Mouse (Mus musculus) embryonic fibroblast, embryonic 13.5 days (primary cell): ENCODE measurements around the gene Camk2d.

Experiments used
- CTCF ChIP-seq: IDR thresholded peaks from 2 replicates; pipeline ENCODE4 v1.5.1; 2011; ENCODE audit warnings: mild to moderate bottlenecking, control low read depth, low read length, moderate library complexity, borderline replicate concordance; ENCODE audit not compliant: insufficient read depth
- POLR2A ChIP-seq: IDR thresholded peaks from 2 replicates; pipeline ENCODE4 v1.6.1; 2011; ENCODE audit warnings: low read depth, mild to moderate bottlenecking, control low read depth, low read length, moderate library complexity

GRCm38 (mm10) chr3:126638259-126638658 is 42.2 kb downstream of the Camk2d start:
- TF ChIP-seq POLR2A = no peak
- TF ChIP-seq CTCF = no peak
